Mouse (Mus musculus) neural tube, embryonic 13.5 days (tissue): Measurements from ENCODE around the gene Dclre1a. TPM values are rescaled to one million over a fixed set of nuclear protein-coding genes. Genes with fewer than 3 reads are reported as not detected.
"Not testable (repeated sequence)": the region's sequence is repeated elsewhere in the genome, so short reads cannot be mapped to it uniquely, and the experiment has no call there.

Experiments
- ATAC-seq: fragments of 200-750 bp; cut with Nextera tagmentation; 2 replicates; pipeline ENCODE4 v1.8.0; 2017; ENCODE audit warnings: low read depth, mild to moderate bottlenecking, moderate TSS enrichment, moderate library complexity
- H3K27ac ChIP-seq: fragments of 300-500 bp; sonication (generic); replicated peaks from 2 replicates; pipeline ENCODE4 v1.5.1; 2015; ENCODE audit warnings: moderate library complexity, mild to moderate bottlenecking, inconsistent platforms
- H3K27me3 ChIP-seq: fragments of 300-500 bp; sonication (generic); 2 replicates; pipeline ENCODE4 v1.6.1; 2015; ENCODE audit warnings: mild to moderate bottlenecking, inconsistent platforms
- H3K36me3 ChIP-seq: fragments of 300-500 bp; sonication (generic); 2 replicates; pipeline ENCODE4 v1.6.1; 2015; ENCODE audit warnings: mild to moderate bottlenecking, inconsistent platforms
- H3K4me1 ChIP-seq: fragments of 300-500 bp; sonication (generic); replicated peaks from 2 replicates; pipeline ENCODE4 v1.6.1; 2015; ENCODE audit warnings: inconsistent platforms
- H3K4me2 ChIP-seq: fragments of 300-500 bp; sonication (generic); 2 replicates; pipeline ENCODE4 v1.6.1; 2015; ENCODE audit warnings: inconsistent platforms, mild to moderate bottlenecking, moderate library complexity
- H3K4me3 ChIP-seq: fragments of 300-500 bp; sonication (generic); 2 replicates; pipeline ENCODE4 v1.5.1; 2015; ENCODE audit warnings: mild to moderate bottlenecking, inconsistent platforms
- H3K9ac ChIP-seq: fragments of 300-500 bp; sonication (generic); 2 replicates; pipeline ENCODE4 v1.6.1; 2015; ENCODE audit warnings: moderate library complexity, mild to moderate bottlenecking, inconsistent platforms
- H3K9me3 ChIP-seq: fragments of 300-500 bp; sonication (generic); 2 replicates; pipeline ENCODE4 v1.6.1; 2016; ENCODE audit warnings: inconsistent platforms
- WGBS: fragments of 180-500 bp; shearing (Covaris S2); methylation state at CpG from one replicate; pipeline ENCODE4 v1.1.7; 2015; 5-methylcytosine and 5-hydroxymethylcytosine counted together
- polyA plus RNA-seq: library from polyadenylated mRNA; unstranded; fragments of >200 nt; fragmentation: Nextera tagmentation; extraction: Ambion mirVana; gene quantifications from 2 replicates; pipeline ENCODE4 v1.2.1, GENCODE M21; 2015

Dclre1a gene
- polyA plus RNA-seq, 1 experiment from 2014 or later = 10.5 TPM

DNA sequence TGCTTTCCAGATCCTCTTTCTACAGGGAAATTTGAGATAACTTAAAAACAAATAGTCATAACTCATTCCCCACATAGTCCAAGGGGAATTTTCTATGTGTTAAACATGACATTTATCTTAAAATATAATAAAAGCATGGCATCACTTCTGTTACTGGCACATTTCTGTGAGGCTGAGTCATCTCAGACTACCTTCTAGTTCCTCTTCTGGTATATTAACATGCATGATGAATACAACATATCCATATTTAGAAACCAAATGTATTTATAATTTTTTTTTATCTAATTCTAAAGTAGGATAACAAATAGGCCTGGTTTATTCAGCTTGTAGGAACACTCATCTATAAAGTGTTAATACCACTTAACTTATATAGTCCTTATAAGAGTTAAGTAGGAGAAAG is 2.0 kb downstream of the Dclre1a start:
- no peak for ATAC-seq
- Histone ChIP-seq H3K4me1 (peaks cover 23% of the 10 kb centered on the region), H3K9me3 (no peaks in the 10 kb centered on the region), H3K36me3 (peaks cover 21% of the 10 kb centered on the region; the same call in 1 of the 2 replicates), H3K27me3 (no peaks in the 10 kb centered on the region), H3K4me2 (no peak overlapping the region), H3K27ac (no peak overlapping the region), H3K4me3 (no peak overlapping the region), H3K9ac (no peak overlapping the region)

DNA sequence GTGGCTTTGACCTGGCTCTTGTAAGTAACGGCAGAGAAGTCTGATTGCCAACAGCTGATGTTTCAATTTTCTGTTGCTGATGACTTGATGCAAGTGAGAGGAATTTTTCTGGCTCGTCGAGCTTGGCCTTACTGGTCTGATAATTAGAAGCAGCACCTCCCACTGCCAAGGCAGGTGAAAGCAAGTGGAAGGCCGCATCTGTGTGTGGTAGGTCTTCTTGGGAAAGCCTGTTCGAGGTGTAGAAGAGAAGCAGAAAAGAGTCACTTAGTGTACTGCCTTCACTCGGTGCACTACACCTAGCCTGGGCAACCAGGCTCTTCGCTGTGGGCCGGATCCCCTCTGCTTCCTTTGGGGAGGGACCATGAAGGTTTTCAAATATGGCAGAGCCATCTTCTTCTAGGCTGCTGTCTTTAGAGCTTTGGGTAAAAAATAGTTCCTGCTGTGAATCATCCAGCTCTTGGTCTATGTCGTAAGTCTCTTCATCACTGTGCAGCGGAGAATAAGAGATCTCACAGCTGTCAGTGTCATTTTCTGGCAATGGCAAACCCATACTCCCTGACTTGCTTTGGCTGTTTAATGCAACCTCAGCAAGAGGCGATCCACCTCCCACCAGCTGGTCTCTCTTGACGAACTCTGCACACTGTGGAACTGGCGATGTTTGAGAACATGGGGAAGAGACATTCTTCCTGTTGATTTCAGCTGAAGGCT is 3.2 kb downstream of the Dclre1a start:
- H3K4me3 ChIP-seq = no peak overlapping the region
- H3K9me3 ChIP-seq = no peaks in the 10 kb centered on the region
- WGBS = 93% methylated on average over 13 of the region's 13 CpGs
- ATAC-seq = no peak
- peaks cover 14% of the 10 kb centered on the region for H3K4me1 ChIP-seq
- peaks cover 27% of the 10 kb centered on the region for H3K36me3 ChIP-seq
- no peak overlapping the region for H3K4me2 ChIP-seq
- no peak overlapping the region for H3K9ac ChIP-seq
- no peak overlapping the region for H3K27ac ChIP-seq
- H3K27me3 ChIP-seq = no peaks in the 10 kb centered on the region

DNA sequence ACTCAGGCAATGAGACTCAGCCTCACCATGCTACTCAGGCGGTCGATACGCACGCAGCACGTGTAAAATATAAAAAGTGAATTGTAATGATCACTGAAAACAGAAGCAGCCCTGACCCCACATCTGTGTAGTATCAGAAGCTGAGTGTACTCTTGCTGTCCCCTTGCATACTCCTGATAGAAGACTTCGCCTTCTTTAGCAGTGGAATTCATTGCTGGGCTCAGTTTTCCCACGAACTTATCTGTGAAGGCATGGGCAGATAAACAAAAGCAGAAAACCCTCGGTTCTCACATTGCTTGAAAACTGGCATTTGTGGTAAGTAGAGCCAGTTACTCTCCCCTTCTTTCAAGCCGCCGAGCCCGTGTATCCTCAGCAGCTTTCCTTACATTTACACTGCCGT is 4.7 kb downstream of the Dclre1a start:
- Histone ChIP-seq H3K27me3 (no peaks in the 10 kb centered on the region), H3K4me1 (peaks cover 5% of the 10 kb centered on the region), H3K9ac (no peak overlapping the region), H3K36me3 (peaks cover 32% of the 10 kb centered on the region), H3K27ac (no peak overlapping the region), H3K9me3 (no peaks in the 10 kb centered on the region), H3K4me2 (no peak overlapping the region), H3K4me3 (no peak overlapping the region)
- ATAC-seq = no peak
- WGBS = 95% methylated on average over 12 of the region's 12 CpGs

DNA sequence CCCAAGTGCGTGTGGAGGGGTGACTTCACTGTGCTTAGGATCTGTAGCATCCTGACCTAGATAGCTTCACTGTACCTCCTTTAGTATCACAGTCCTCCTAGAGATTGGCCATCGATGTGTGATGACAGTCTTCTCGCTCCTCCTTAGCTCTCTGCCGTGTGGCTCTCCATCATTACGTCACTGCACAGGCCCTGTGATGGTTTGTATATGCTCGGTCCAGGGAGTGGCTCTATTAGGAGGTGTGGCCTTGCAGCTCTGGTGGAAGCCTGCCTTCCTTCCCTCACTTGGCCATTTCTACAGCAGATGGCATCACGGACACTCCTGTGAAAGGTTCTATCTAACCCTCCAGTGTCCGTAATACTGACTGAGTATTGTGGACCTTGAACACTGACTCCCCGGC is 12.3 kb downstream of the Dclre1a start:
- Histone ChIP-seq H3K27ac (no peak overlapping the region), H3K4me1 (no peaks in the 10 kb centered on the region), H3K9me3 (no peaks in the 10 kb centered on the region), H3K4me2 (no peak overlapping the region), H3K36me3 (peaks cover 30% of the 10 kb centered on the region), H3K27me3 (no peaks in the 10 kb centered on the region), H3K9ac (no peak overlapping the region), H3K4me3 (no peak overlapping the region)
- 91% methylated on average over 9 of the region's 9 CpGs for WGBS
- no peak for ATAC-seq

DNA sequence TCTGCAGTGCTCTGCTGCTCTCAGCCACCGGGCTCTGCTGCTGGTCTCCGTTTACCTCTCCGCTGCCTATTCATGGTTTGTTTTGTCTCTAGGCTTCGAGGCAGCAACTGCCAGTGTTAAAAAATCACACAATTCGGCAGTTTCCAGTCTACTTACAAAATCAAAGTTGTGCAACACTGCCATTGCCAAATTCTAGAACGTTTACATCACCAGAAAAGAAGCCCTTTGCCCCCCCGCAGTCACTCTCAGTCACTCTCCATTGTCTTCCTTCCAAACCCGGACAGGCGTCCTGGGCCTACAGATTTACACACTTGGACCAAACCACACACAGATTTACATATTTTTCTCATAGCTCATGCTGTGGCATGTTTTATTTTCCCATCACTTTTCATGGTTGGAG is 13.0 kb downstream of the Dclre1a start:
- H3K4me2 ChIP-seq = no peak overlapping the region
- no peak overlapping the region for H3K27ac ChIP-seq
- ATAC-seq = no peak
- H3K4me1 ChIP-seq = no peaks in the 10 kb centered on the region
- no peaks in the 10 kb centered on the region for H3K27me3 ChIP-seq
- WGBS = 64% methylated on average over 9 of the region's 9 CpGs
- H3K36me3 ChIP-seq = peaks cover 25% of the 10 kb centered on the region
- H3K9me3 ChIP-seq = no peaks in the 10 kb centered on the region
- no peak overlapping the region for H3K4me3 ChIP-seq
- H3K9ac ChIP-seq = no peak overlapping the region

DNA sequence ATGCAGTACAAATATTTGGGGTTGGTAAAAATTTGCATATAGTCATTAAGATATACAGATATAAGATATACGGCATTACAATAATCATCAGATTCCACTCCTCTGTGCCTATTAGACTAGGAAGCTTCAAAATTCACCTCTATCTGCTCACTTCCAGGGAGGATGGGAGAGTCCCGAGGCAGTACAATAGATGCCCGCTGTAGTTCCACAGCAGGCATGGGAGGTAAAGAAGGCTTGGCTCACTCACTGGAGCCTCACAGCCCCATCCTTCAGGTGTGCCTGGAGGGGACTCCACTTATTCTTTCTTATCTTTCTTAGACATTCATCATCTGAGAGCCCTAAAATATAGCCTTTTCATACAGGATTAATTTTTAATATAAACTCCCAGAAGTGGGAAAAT is 13.7 kb downstream of the Dclre1a start:
- no peak overlapping the region for H3K4me3 ChIP-seq
- no peak overlapping the region for H3K9ac ChIP-seq
- WGBS = 88% methylated on average over 3 of the region's 3 CpGs
- no peak overlapping the region for H3K27ac ChIP-seq
- H3K36me3 ChIP-seq = peaks cover 23% of the 10 kb centered on the region
- no peak for ATAC-seq
- H3K4me2 ChIP-seq = no peak overlapping the region
- no peaks in the 10 kb centered on the region for H3K9me3 ChIP-seq
- no peaks in the 10 kb centered on the region for H3K27me3 ChIP-seq
- H3K4me1 ChIP-seq = no peaks in the 10 kb centered on the region

DNA sequence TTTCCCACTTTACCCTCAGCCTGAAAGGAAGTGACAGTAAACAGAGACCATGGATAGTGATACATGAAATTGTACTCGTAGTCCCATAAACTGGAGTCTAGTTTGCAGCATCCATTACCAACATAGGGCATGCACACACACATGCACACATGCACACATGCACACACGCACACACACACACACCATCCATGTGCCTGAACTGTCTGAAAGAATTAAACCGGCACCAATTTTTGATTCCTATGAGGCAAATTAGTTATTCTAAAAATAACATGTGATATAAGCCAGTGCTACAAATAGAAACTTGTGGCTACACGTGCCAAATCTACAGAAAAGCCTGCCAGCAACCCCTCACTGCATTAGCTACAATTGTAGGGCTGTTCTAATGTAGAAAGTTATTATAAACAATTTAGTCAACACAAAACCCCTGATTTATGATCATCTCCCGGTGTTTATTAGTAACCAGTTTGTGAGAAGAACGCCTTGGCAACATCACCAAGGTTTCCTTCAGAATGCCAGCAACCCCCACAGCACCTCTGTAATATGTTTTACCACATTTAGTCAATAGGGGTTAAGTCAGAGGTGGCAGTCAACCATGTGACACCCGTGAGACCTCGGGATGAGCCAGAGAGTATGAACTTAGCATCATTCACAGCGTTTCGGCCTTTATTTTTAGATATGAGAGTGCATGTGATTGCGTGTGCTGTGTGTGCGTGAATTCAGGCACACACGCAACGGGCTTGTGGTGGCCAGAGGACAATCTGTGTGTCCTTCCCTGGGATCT is 14.5 kb downstream of the Dclre1a start:
- Histone ChIP-seq H3K4me1 (no peaks in the 10 kb centered on the region), H3K4me3 (no peak overlapping the region), H3K36me3 (peaks cover 20% of the 10 kb centered on the region), H3K9ac (no peak overlapping the region), H3K9me3 (no peaks in the 10 kb centered on the region), H3K27ac (no peak overlapping the region), H3K4me2 (no peak overlapping the region), H3K27me3 (no peaks in the 10 kb centered on the region)
- 92% methylated on average over 14 of the region's 14 CpGs for WGBS
- no peak for ATAC-seq

DNA sequence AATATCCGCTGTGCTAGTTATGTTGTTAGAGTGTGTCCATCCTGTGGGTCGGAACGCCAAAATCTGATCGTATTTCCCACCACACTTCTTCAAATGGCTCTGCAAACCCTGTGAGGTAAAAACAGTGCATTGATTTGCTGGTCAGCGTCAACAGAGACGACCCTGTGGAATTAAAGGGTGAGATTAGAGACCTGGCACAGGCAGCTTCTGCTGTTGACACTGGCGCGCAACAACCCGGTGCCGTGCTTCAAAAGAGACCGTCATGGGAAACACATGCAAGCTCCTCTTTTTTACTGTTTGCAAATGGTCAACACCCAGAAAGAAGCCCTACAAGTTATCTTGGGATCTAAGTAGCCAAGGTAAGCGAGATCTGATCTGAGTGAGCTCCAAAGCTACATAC is 16.8 kb downstream of the Dclre1a start:
- H3K9ac ChIP-seq = no peak overlapping the region
- ATAC-seq = no peak
- H3K27ac ChIP-seq = no peak overlapping the region
- no peak overlapping the region for H3K4me2 ChIP-seq
- no peak overlapping the region for H3K4me3 ChIP-seq
- WGBS = 94% methylated on average over 12 of the region's 12 CpGs
- H3K27me3 ChIP-seq = no peaks in the 10 kb centered on the region
- peaks cover 13% of the 10 kb centered on the region for H3K36me3 ChIP-seq
- no peaks in the 10 kb centered on the region for H3K4me1 ChIP-seq
- H3K9me3 ChIP-seq = no peaks in the 10 kb centered on the region

DNA sequence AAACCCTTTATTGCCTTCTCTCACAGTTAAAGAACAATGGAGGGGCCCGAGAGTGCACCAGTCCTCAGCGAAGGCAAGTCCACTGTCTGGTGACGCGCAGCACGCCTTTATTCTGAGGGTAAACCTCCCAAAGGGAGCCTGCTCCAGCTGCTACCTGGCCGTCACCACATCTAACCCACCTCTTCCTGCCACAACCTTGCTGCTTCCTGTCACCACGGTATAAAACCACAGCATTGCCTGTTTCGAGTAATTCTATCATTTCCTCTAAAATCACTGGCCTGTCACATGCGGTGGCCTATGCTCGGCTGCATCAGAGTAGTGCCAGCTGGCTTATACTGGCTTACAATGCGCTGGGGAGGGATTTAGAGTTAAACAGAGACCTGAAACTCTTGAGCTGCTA is 17.5 kb downstream of the Dclre1a start:
- H3K9me3 ChIP-seq, H3K27me3 ChIP-seq, H3K4me2 ChIP-seq, H3K36me3 ChIP-seq, ATAC-seq, H3K4me1 ChIP-seq, H3K4me3 ChIP-seq, H3K9ac ChIP-seq, H3K27ac ChIP-seq: not testable (repeated sequence)
- no CpG with 5 or more reads among the region's 11 CpGs for WGBS

DNA sequence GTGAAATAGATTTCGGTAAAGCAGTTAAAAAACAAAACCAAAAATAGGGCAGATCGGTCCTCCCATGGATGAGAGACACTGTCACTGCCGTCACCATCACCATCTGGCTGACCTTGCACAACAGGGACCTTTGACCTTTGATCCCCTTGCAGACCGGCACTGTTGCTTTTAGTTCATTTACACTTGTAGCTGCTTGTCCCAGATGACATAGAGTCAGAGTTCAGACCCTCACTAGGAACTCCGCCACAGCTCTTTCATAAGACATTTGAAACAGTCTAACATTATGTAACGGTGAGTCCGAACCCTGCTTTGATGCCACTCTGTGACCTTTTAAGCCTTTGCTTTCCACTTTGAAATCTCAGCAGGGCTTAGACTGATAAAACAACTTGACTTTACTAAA is 28.6 kb downstream of the Dclre1a start:
- H3K9ac ChIP-seq, H3K4me2 ChIP-seq, ATAC-seq, H3K27me3 ChIP-seq, H3K4me3 ChIP-seq, H3K36me3 ChIP-seq, H3K9me3 ChIP-seq, H3K27ac ChIP-seq, H3K4me1 ChIP-seq: not testable (repeated sequence)
- no CpG with 5 or more reads among the region's 7 CpGs for WGBS

DNA sequence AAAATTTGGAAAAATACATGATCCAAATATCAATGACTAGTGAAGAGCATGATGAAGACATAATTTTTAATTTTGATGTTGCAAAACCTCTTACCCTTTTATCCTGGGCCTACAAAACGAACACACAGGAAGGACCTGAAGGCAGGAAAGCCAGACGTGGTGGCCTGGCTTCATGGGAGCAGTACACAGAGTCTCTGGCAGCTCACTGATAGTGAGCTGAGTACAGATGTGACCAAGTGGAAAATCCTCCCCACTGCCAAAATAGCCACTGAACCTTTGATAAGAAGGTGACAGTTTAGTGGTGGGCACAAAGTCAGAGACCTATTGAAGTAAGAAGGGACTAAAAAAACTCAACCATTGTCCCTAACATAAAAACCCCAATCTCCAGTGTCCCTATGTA is 34.5 kb downstream of the Dclre1a start:
- H3K9ac ChIP-seq, H3K4me1 ChIP-seq, H3K4me3 ChIP-seq, H3K27me3 ChIP-seq, H3K36me3 ChIP-seq, H3K4me2 ChIP-seq, H3K9me3 ChIP-seq, H3K27ac ChIP-seq, ATAC-seq: not testable (repeated sequence)
- no CpG with 5 or more reads among the region's 2 CpGs for WGBS

DNA sequence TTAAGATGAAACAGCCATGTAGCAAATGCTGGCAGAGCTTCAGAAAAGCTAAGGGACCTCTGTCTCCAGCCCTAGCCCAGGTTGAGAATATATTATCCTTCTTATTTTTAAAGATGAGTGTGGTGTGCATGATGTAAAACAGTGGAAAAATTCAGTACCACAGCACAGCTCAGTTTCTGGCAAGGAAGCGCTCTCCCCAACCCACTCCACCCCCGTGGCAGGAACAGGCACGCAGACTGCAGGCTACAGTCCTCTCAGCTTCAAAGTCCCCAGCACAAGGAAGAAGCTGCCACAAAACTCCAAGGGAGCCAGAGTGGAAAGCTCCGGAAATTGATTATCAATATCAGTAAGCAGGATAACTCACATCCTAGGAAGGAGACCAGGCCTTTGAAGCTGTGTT is 36.8 kb downstream of the Dclre1a start:
- not testable (repeated sequence) for H3K27me3 ChIP-seq, H3K4me1 ChIP-seq, H3K9me3 ChIP-seq, H3K9ac ChIP-seq, H3K36me3 ChIP-seq, H3K4me2 ChIP-seq, H3K4me3 ChIP-seq, H3K27ac ChIP-seq, ATAC-seq
- no CpG with 5 or more reads among the region's 4 CpGs for WGBS

DNA sequence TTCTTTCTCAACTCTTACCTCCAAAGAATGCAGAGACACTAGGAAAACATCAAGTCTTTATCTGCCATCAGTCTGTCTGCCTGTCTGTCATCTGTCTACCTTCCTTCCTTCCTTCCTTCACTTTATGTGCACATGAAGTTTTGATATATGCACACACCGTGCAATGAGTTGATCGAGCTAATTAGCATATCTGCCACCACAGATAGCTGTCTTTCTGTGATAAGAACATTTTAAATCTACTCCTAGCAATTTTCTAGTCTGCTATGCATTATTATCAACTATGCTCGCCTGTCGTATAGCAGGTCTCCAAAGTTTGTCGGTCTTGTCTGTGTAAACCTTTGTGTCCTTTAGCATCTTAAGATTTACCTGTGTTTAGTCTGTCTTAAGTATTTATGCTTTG is 44.5 kb downstream of the Dclre1a start:
- H3K4me3 ChIP-seq, H3K9me3 ChIP-seq: not testable (repeated sequence)

More for the DNA sequence above, 44.5 kb downstream of the Dclre1a start:
- H3K27ac ChIP-seq, H3K4me2 ChIP-seq, H3K36me3 ChIP-seq, H3K9ac ChIP-seq, ATAC-seq, H3K4me1 ChIP-seq, H3K27me3 ChIP-seq: not testable (repeated sequence)
- WGBS = no CpG with 5 or more reads among the region's 5 CpGs
